Mouse (Mus musculus) kidney, postnatal 14 days (tissue): ENCODE results near the gene 9930021J03Rik.

Source experiments
- DNase-seq: peaks from one replicate; pipeline ENCODE4 v3.0.0; 2022; ENCODE audit warnings: mixed read lengths

Gene 9930021J03Rik

GRCm38 (mm10) chr19:29683844-29684540, 121.8 kb downstream of the 9930021J03Rik start:
- peak; percentile 82 for DNase-seq

- no peak for DNase-seq
These were observed 125.3 kb downstream of the 9930021J03Rik start for GRCm38 (mm10) chr19:29680182-29681152.

GRCm38 (mm10) chr19:29678181-29678778, 127.5 kb downstream of the 9930021J03Rik start:
- DNase-seq = no peak

- DNase-seq = no peak
These were observed 129.2 kb downstream of the 9930021J03Rik start for GRCm38 (mm10) chr19:29676479-29677193.

GRCm38 (mm10) chr19:29675562-29676078, 130.2 kb downstream of the 9930021J03Rik start:
- DNase-seq = no peak

GRCm38 (mm10) chr19:29674946-29675345, 130.8 kb downstream of the 9930021J03Rik start:
- no peak for DNase-seq

- no peak for DNase-seq
These were observed 133.1 kb downstream of the 9930021J03Rik start for GRCm38 (mm10) chr19:29672660-29673059.

- no peak for DNase-seq
These were observed 134.6 kb downstream of the 9930021J03Rik start for GRCm38 (mm10) chr19:29671160-29671559.

GRCm38 (mm10) chr19:29670247-29670646, 135.5 kb downstream of the 9930021J03Rik start:
- DNase-seq = no peak

- no peak for DNase-seq
These were observed 137.7 kb downstream of the 9930021J03Rik start for GRCm38 (mm10) chr19:29668135-29668534.

- peak; percentile 56 for DNase-seq
These were observed 138.7 kb downstream of the 9930021J03Rik start for GRCm38 (mm10) chr19:29666965-29667594.

GRCm38 (mm10) chr19:29666164-29666563, 139.6 kb downstream of the 9930021J03Rik start:
- no peak for DNase-seq

GRCm38 (mm10) chr19:29664934-29665333, 140.9 kb downstream of the 9930021J03Rik start:
- DNase-seq = no peak
